Mouse (Mus musculus): ENCODE measurements around the gene Sh2d7. TPM values are rescaled to one million over a fixed set of nuclear protein-coding genes. Genes with fewer than 3 reads are reported as not detected.

Sh2d7 gene
- polyA plus RNA-seq (2015; fragmentation: Nextera tagmentation; extraction: Ambion mirVana) = not detected in 2 replicates

- H3K4me3 ChIP-seq = no peak within 1 kb of the TSS
- 94% methylated on average over 14 of the region's 14 CpGs for WGBS
- no peak for ATAC-seq (ENCODE audit: low FRiP score, low read depth)
- no peak within 1 kb of the TSS for H3K9ac ChIP-seq
- H3K4me2 ChIP-seq (replicated peaks) = no peak within 1 kb of the TSS
- peaks cover 7% of the 10 kb centered on the region for H3K4me1 ChIP-seq
- no peaks in the 10 kb centered on the region for H3K9me3 ChIP-seq
- no peaks in the 10 kb centered on the region for H3K36me3 ChIP-seq
- no peak within 1 kb of the TSS for H3K27ac ChIP-seq
- no peaks in the 10 kb centered on the region for H3K27me3 ChIP-seq
Observed at GRCm38 (mm10) chr9:54538684-54539083, at the start of gene Sh2d7. Sh2d7 (plus strand) TSS chr9:54538984.

GRCm38 (mm10) chr9:54489599-54489998 lies 49.2 kb upstream of the Sh2d7 start:
- ATAC-seq (ENCODE audit: low FRiP score, low read depth) = no peak
- Histone ChIP-seq H3K4me2 (replicated peaks) (no peak overlapping the region), H3K27me3 (no peaks in the 10 kb centered on the region), H3K4me3 (no peak overlapping the region), H3K27ac (no peak overlapping the region), H3K9ac (no peak overlapping the region), H3K36me3 (no peaks in the 10 kb centered on the region), H3K9me3 (no peaks in the 10 kb centered on the region), H3K4me1 (no peaks in the 10 kb centered on the region)
- WGBS = 70% methylated on average over 2 of the region's 2 CpGs

- no peak overlapping the region for H3K4me2 ChIP-seq (replicated peaks)
- WGBS = 82% methylated on average over 2 of the region's 2 CpGs
- no peak for ATAC-seq (ENCODE audit: low FRiP score, low read depth)
- H3K4me1 ChIP-seq = no peaks in the 10 kb centered on the region
- no peaks in the 10 kb centered on the region for H3K9me3 ChIP-seq
- H3K4me3 ChIP-seq = no peak overlapping the region
- no peak overlapping the region for H3K27ac ChIP-seq
- no peaks in the 10 kb centered on the region for H3K27me3 ChIP-seq
- H3K36me3 ChIP-seq = no peaks in the 10 kb centered on the region
- no peak overlapping the region for H3K9ac ChIP-seq
Observed at GRCm38 (mm10) chr9:54490431-54490830, 48.4 kb upstream of the Sh2d7 start.

GRCm38 (mm10) chr9:54499291-54499690 lies 39.5 kb upstream of the Sh2d7 start:
- no peak for ATAC-seq (ENCODE audit: low FRiP score, low read depth)
- WGBS = 85% methylated on average over 6 of the region's 6 CpGs
- no peaks in the 10 kb centered on the region for H3K4me1 ChIP-seq

GRCm38 (mm10) chr9:54499791-54500190 lies 39.0 kb upstream of the Sh2d7 start:
- no peak overlapping the region for H3K27ac ChIP-seq
- no peak overlapping the region for H3K4me3 ChIP-seq
- WGBS = 75% methylated on average over 3 of the region's 3 CpGs
- H3K9me3 ChIP-seq = no peaks in the 10 kb centered on the region
- no peaks in the 10 kb centered on the region for H3K36me3 ChIP-seq
- no peak for ATAC-seq (ENCODE audit: low FRiP score, low read depth)
- H3K4me2 ChIP-seq (replicated peaks) = no peak overlapping the region
- peaks cover 21% of the 10 kb centered on the region for H3K27me3 ChIP-seq
- H3K4me1 ChIP-seq = no peaks in the 10 kb centered on the region
- H3K9ac ChIP-seq = no peak overlapping the region

More at GRCm38 (mm10) chr9:54499291-54499690, 39.5 kb upstream of the Sh2d7 start:
- H3K9ac ChIP-seq = no peak overlapping the region
- H3K27ac ChIP-seq = no peak overlapping the region
- H3K27me3 ChIP-seq = peaks cover 19% of the 10 kb centered on the region
- H3K36me3 ChIP-seq = no peaks in the 10 kb centered on the region
- no peak overlapping the region for H3K4me2 ChIP-seq (replicated peaks)
- H3K9me3 ChIP-seq = no peaks in the 10 kb centered on the region
- H3K4me3 ChIP-seq = no peak overlapping the region

GRCm38 (mm10) chr9:54500832-54501452 lies 37.8 kb upstream of the Sh2d7 start:
- no peaks in the 10 kb centered on the region for H3K4me1 ChIP-seq
- H3K4me3 ChIP-seq = peak overlapping the region; percentile 72
- H3K36me3 ChIP-seq = no peaks in the 10 kb centered on the region
- H3K27me3 ChIP-seq = peaks cover 24% of the 10 kb centered on the region
- H3K9ac ChIP-seq = peak overlapping the region; percentile 81
- ATAC-seq (ENCODE audit: low FRiP score, low read depth) = peak; percentile 57; the same call in 1 of the 2 replicates
- H3K4me2 ChIP-seq (replicated peaks) = peak overlapping the region; percentile 88
- WGBS = under 1% methylated on average over 40 of the region's 43 CpGs
- no peak overlapping the region for H3K27ac ChIP-seq
- H3K9me3 ChIP-seq = no peaks in the 10 kb centered on the region

- H3K9me3 ChIP-seq = no peaks in the 10 kb centered on the region
- under 1% methylated on average over 98 of the region's 99 CpGs for WGBS
- H3K9ac ChIP-seq = peak within 1 kb of the TSS; percentile 81
- no peaks in the 10 kb centered on the region for H3K36me3 ChIP-seq
- peak; percentile 92 for ATAC-seq (ENCODE audit: low FRiP score, low read depth)
- peak within 1 kb of the TSS; percentile 72 for H3K4me3 ChIP-seq
- H3K4me1 ChIP-seq = no peaks in the 10 kb centered on the region
- H3K4me2 ChIP-seq (replicated peaks) = peak within 1 kb of the TSS; percentile 88
- H3K27me3 ChIP-seq = peaks cover 24% of the 10 kb centered on the region
- H3K27ac ChIP-seq = no peak within 1 kb of the TSS
Observed at GRCm38 (mm10) chr9:54501453-54502110, 37.2 kb upstream of the Sh2d7 start, which contains the start of gene Dmxl2. Dmxl2 (minus strand) TSS chr9:54501626.

- Histone ChIP-seq H3K4me2 (replicated peaks) (peak overlapping the region; percentile 88), H3K9ac (peak overlapping the region; percentile 81; the same call in 1 of the 2 replicates), H3K27ac (no peak overlapping the region), H3K36me3 (no peaks in the 10 kb centered on the region), H3K4me1 (no peaks in the 10 kb centered on the region), H3K9me3 (no peaks in the 10 kb centered on the region), H3K27me3 (peaks cover 24% of the 10 kb centered on the region), H3K4me3 (peak overlapping the region; percentile 72)
- no peak for ATAC-seq (ENCODE audit: low FRiP score, low read depth)
- WGBS = 2% methylated on average over 13 of the region's 13 CpGs
Observed at GRCm38 (mm10) chr9:54502111-54502495, 36.7 kb upstream of the Sh2d7 start.

GRCm38 (mm10) chr9:54502873-54503272 lies 35.9 kb upstream of the Sh2d7 start:
- H3K27ac ChIP-seq = no peak overlapping the region
- no peak overlapping the region for H3K4me3 ChIP-seq
- no peaks in the 10 kb centered on the region for H3K36me3 ChIP-seq
- H3K9me3 ChIP-seq = no peaks in the 10 kb centered on the region
- 14% methylated on average over 12 of the region's 12 CpGs for WGBS
- peak overlapping the region; percentile 88; the same call in 1 of the 2 replicates for H3K4me2 ChIP-seq (replicated peaks)
- no peaks in the 10 kb centered on the region for H3K4me1 ChIP-seq
- H3K27me3 ChIP-seq = peaks cover 24% of the 10 kb centered on the region
- no peak overlapping the region for H3K9ac ChIP-seq
- ATAC-seq (ENCODE audit: low FRiP score, low read depth) = no peak

GRCm38 (mm10) chr9:54515991-54516390 lies 22.8 kb upstream of the Sh2d7 start:
- no peak overlapping the region for H3K4me3 ChIP-seq
- H3K27me3 ChIP-seq = no peaks in the 10 kb centered on the region
- no peak overlapping the region for H3K4me2 ChIP-seq (replicated peaks)
- no peaks in the 10 kb centered on the region for H3K36me3 ChIP-seq
- WGBS = 68% methylated on average over 2 of the region's 2 CpGs
- no peaks in the 10 kb centered on the region for H3K4me1 ChIP-seq
- ATAC-seq (ENCODE audit: low FRiP score, low read depth) = no peak
- H3K9me3 ChIP-seq = no peaks in the 10 kb centered on the region
- no peak overlapping the region for H3K27ac ChIP-seq
- no peak overlapping the region for H3K9ac ChIP-seq

GRCm38 (mm10) chr9:54518921-54519320 lies 19.9 kb upstream of the Sh2d7 start:
- H3K27me3 ChIP-seq = no peaks in the 10 kb centered on the region
- H3K27ac ChIP-seq = no peak overlapping the region
- H3K36me3 ChIP-seq = no peaks in the 10 kb centered on the region
- H3K4me2 ChIP-seq (replicated peaks) = no peak overlapping the region
- H3K4me3 ChIP-seq = no peak overlapping the region
- WGBS = 66% methylated on average over 7 of the region's 7 CpGs
- H3K9ac ChIP-seq = no peak overlapping the region
- no peaks in the 10 kb centered on the region for H3K9me3 ChIP-seq
- no peak for ATAC-seq (ENCODE audit: low FRiP score, low read depth)
- no peaks in the 10 kb centered on the region for H3K4me1 ChIP-seq

- H3K27ac ChIP-seq = no peak overlapping the region
- no peak overlapping the region for H3K4me2 ChIP-seq (replicated peaks)
- WGBS = 82% methylated on average over 4 of the region's 4 CpGs
- H3K9ac ChIP-seq = no peak overlapping the region
- no peaks in the 10 kb centered on the region for H3K9me3 ChIP-seq
- no peaks in the 10 kb centered on the region for H3K36me3 ChIP-seq
- no peaks in the 10 kb centered on the region for H3K27me3 ChIP-seq
- ATAC-seq (ENCODE audit: low FRiP score, low read depth) = no peak
- H3K4me1 ChIP-seq = no peaks in the 10 kb centered on the region
- H3K4me3 ChIP-seq = no peak overlapping the region
Observed at GRCm38 (mm10) chr9:54520286-54520685, 18.5 kb upstream of the Sh2d7 start.
